Mouse (Mus musculus): Measurements from ENCODE around the gene Hspa2. TPM values are rescaled to one million over a fixed set of nuclear protein-coding genes. Genes with fewer than 3 reads are reported as not detected.
"Not testable (repeated sequence)": the region's sequence is repeated elsewhere in the genome, so short reads cannot be mapped to it uniquely, and the experiment has no call there.

Gene Hspa2
- polyA plus RNA-seq, 1 experiment = 73.2 TPM

DNA sequence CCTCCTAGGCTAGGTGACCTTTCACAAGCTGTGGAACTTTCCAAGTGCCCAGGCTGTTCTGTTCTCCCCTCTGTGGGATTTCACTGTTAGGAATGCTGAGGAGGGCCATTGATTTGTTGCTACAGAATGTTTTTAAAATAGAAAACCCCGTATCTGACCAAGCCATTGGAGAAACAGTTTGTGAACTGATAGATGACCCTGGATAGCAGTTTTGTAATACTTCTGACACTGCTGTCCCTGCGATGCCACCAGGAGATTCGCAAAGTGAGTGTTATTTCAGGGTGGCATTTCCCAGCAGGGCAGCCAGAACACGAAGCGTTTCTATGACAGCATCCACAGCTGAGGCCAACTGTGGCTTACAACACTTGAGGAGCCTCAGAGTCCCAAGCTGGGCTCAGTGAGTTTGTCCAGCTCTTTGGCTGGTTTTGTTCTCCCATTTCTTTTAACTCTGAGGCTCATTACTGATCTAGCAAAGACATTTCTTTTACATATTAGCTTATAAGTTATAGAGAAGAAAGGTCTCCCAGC is 27.0 kb downstream of the Hspa2 start:
- no peak for DNase-seq (ENCODE audit: extremely low spot score in 1 of 2, low spot score in 1 of 2)

GRCm38 (mm10) chr12:76431431-76431830 is 27.5 kb downstream of the Hspa2 start:
- DNase-seq (ENCODE audit: extremely low spot score in 1 of 2, low spot score in 1 of 2) = no peak

DNA sequence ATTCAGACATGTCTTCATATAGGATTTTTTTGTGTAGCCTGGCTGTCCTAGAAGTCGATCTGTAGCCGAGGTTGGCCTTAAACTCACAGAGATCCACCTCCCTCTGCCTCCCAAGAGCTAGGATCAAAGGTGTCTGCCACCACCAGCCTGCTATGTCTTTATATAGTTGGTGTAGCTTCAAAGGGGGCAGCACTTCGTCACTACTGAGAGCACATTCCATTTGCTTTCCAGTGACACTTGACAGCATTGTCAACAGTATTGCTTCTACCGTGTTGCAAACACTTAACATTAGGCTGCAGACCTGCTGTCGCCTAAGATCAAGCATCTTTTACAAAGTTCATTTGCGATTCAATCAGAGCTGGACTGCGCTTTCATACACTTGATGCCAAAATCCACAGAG is 30.1 kb downstream of the Hspa2 start:
- DNase-seq (ENCODE audit: extremely low spot score in 1 of 2, low spot score in 1 of 2) = no peak

- DNase-seq (ENCODE audit: extremely low spot score in 1 of 2, low spot score in 1 of 2) = no peak
Observed at GRCm38 (mm10) chr12:76435084-76435483, 31.1 kb downstream of the Hspa2 start.

- DNase-seq (ENCODE audit: extremely low spot score in 1 of 2, low spot score in 1 of 2) = no peak
Observed at GRCm38 (mm10) chr12:76435549-76435948, 31.6 kb downstream of the Hspa2 start.

- DNase-seq (ENCODE audit: extremely low spot score in 1 of 2, low spot score in 1 of 2) = not testable (repeated sequence)
Observed at GRCm38 (mm10) chr12:76443488-76443887, 39.5 kb downstream of the Hspa2 start.

DNA sequence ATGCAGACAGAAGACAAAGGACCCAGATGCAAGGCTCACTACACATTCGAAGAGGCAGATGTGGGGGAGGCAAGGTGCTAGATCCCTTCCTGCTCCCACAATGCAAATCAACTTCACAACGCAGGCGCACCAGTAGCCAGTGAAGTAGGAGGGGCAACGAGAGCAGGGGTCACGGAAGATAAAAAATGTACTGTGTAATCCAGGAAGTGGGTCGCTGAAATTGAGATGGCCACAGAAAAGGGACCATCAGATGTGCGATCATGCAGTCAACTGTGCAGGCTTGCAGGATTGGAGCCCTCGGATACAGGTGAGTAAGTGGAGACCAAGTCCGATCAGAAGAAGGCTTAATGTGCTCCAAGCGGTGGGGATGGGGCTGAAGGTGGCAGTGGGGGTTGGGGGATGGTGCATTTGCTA is 40.4 kb downstream of the Hspa2 start:
- no peak for DNase-seq (ENCODE audit: extremely low spot score in 1 of 2, low spot score in 1 of 2)

DNA sequence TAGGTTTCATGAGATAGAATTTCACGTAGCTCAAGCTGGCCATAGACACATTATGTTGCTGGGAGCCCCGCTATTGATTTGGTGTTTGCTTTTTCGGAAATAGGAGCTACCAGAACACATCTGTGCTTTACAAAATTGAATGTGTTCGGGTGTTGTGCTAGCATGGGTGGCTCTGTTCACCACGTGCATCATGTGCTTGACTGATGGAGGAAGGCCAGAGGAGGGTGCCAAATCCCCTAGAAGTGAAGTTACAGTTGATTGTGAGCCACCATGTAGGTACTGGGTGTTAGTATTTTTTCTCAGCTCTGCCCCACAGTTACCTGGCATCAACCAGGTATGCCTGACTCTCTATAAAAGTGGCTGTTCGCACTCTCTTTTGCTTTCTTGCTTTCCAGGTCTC is 40.9 kb downstream of the Hspa2 start:
- no peak for DNase-seq (ENCODE audit: extremely low spot score in 1 of 2, low spot score in 1 of 2)

DNA sequence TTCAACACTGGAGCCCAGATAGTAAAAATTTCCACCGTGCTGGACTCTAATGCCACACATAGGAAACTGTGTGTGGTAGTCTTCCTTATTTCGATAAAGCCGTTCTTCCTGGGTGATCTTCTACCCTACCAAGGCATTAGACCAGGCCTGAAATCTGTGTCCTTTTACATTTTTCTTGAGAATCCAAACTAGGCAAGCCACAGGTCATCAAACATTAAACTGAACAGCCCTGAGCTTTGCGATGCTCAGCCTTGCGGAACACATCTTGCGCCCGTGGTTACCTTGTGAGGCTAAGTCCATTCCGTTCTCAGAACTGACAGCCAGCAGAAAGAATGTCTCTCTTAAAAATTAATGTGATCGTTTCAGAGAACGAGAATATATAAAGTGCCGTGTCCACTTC is 42.2 kb downstream of the Hspa2 start:
- no peak for DNase-seq (ENCODE audit: extremely low spot score in 1 of 2, low spot score in 1 of 2)

- DNase-seq (ENCODE audit: extremely low spot score in 1 of 2, low spot score in 1 of 2) = no peak
Observed at GRCm38 (mm10) chr12:76448127-76448526, 44.2 kb downstream of the Hspa2 start.

- no peak for DNase-seq (ENCODE audit: extremely low spot score in 1 of 2, low spot score in 1 of 2)
Observed at GRCm38 (mm10) chr12:76452203-76452602, 48.2 kb downstream of the Hspa2 start.

Other genes starting within 250 kb of the Hspa2 start
- 0.22 and 0.25 TPM in 2 replicates for gene Esr2, start 226.9 kb upstream of the Hspa2 start, polyA plus RNA-seq (2012; rRNA removed)
- not detected in 2 replicates for gene Tex21, start 157.4 kb upstream of the Hspa2 start, polyA plus RNA-seq (2012; rRNA removed)
- gene Mthfd1, start 148.9 kb upstream of the Hspa2 start, polyA plus RNA-seq (2012; rRNA removed) = 33.9 and 34.3 TPM in 2 replicates
- gene Akap5, start 79.3 kb upstream of the Hspa2 start, polyA plus RNA-seq (2012; rRNA removed) = 41.2 and 42.3 TPM in 2 replicates
- gene Zbtb25, start 34.6 kb upstream of the Hspa2 start, polyA plus RNA-seq (2012; rRNA removed) = 15.9 and 19.0 TPM in 2 replicates
- gene Zbtb1, start 33.9 kb upstream of the Hspa2 start, polyA plus RNA-seq (2012; rRNA removed) = 3.7 and 3.9 TPM in 2 replicates
- gene Ppp1r36, start 13.4 kb downstream of the Hspa2 start, polyA plus RNA-seq (2012; rRNA removed) = 1.5 and 1.8 TPM in 2 replicates
- gene Plekhg3, start 126.7 kb downstream of the Hspa2 start, polyA plus RNA-seq (2012; rRNA removed) = 11.6 and 12.6 TPM in 2 replicates

Measured in frontal cortex, adult 2 months (tissue).